Mouse (Mus musculus): ENCODE data around the gene Pnpo.
A peak's percentile ranks its signal among the peaks of the same experiment; 100 is the strongest.

DNA sequence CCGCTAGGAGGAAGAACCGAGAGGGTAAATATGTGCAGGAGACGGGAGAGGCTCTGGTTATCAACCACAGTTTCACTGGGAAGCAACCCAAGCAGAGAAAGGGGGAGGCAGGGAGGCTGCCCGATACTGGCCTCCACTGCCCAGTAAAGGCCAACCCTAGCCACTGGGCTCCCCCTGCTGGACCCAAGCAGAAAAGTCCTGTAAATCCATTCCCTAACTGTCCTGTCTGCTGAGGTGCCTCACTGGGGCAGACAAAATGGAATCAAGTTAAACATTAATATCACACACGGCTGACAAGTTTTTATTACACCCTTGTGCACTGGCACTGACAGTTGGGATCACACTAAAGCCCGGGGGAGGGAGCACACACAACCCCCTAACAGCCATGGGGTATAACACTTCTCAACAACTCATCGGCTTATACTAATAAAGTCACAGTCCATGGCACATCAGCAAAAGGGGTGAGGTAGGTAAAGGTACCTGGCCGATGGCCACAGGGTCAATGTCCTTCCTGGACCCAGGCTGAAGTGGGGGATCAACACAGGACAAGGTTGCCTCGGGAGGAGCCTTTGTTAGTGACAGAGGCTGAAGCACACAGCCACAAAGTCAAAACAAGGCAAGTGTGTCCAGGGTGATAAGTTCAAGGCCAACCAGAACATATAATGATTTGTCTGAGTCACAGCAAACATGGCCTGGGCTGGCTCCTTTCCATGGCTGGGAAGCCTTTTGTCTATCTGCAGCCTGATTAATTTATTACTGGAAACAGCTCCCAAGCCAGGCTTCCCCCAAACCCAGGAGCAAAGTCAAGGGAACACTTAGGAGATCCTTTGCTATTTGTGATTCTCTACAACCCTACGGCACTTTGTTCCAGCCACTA lies 6.0 kb downstream of the Pnpo start:
- TF ChIP-seq CTCF (conservative IDR thresholded peaks at IDR 0.05; ENCODE audit: low read length) (peak; percentile 33; the same call in 1 of the 2 replicates), POU5F1 (IDR thresholded peaks at IDR 0.05; ENCODE audit: borderline replicate concordance, low read length) (no peak)

Measured in E14TG2a.4 (cell line).